In the genomic region with DNA sequence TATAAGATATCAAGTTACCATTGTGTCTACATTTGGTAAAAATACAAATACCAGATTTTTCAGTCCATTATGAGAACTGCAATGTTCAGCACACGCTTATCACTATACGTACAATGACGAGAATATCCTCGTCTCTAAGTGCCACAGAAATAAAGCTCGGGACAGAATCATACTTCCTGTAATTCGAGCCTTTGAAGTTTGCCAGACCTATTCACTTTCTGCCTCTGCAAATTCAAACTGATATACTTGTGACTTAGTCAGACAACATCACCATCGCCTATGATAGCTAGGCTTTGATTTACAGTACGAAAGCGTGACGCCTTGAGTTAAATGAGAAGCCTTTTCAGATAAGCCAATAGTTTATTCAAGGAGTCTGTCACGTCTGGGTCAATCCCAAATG, we compare ENCODE assay signal across 8 mouse cellular contexts. TPM values are rescaled to one million over a fixed set of nuclear protein-coding genes. Genes with fewer than 3 reads are reported as not detected.
A peak's percentile ranks its signal among the peaks of the same experiment; 100 is the strongest.
DNase-seq lines count a peak whose midpoint lies in the region; ATAC-seq and TF ChIP-seq lines count a peak whose summit lies in the region.

No protein-coding gene starts in this region.

- H3K27ac ChIP-seq in gastrocnemius, adult 2 months = 0 out of 2 replicates have a peak overlapping the region, but pooled peaks have one; percentile 83
- H3K27ac ChIP-seq in forebrain, embryonic 16.5 days (ENCODE audit: low read length) = no peak overlapping the region
- H3K27ac ChIP-seq in limb, embryonic 14.5 days (replicated peaks; ENCODE audit: low read depth, low read length) = no peak overlapping the region

- peak overlapping the region; percentile 90 for H3K4me3 ChIP-seq in gastrocnemius, adult 2 months
- no peak overlapping the region; the same call in none of the 2 replicates for H3K4me3 ChIP-seq in forebrain, embryonic 16.5 days (replicated peaks; ENCODE audit: low read length)
- peak overlapping the region; percentile 73 for H3K4me3 ChIP-seq in limb, embryonic 14.5 days (replicated peaks; ENCODE audit: low read length)

- no peak for TF ChIP-seq CTCF in gastrocnemius, adult 2 months (IDR thresholded peaks at IDR 0.05)

- ATAC-seq in forebrain, embryonic 16.5 days = no peak
- ATAC-seq in limb, embryonic 14.5 days (ENCODE audit: low FRiP score, low read depth) = no peak

- 35% methylated on average over 11 of the region's 11 CpGs for WGBS in forebrain, embryonic 16.5 days
- 20% methylated on average over 11 of the region's 11 CpGs for WGBS in limb, embryonic 14.5 days

- no peaks in the 10 kb centered on the region for H3K27me3 ChIP-seq in forebrain, embryonic 16.5 days (replicated peaks; ENCODE audit: control insufficient read depth, insufficient read depth, low read length)
- no peaks in the 10 kb centered on the region for H3K27me3 ChIP-seq in limb, embryonic 14.5 days (ENCODE audit: control insufficient read depth, insufficient read depth, low read length)

- DNase-seq in gastrocnemius, adult 2 months = no peak
- no peak for DNase-seq in gastrocnemius, postnatal 14 days
- DNase-seq in 3T3-L1 (ENCODE audit: low read depth, low spot score) = peak; percentile 44
- DNase-seq in limb, embryonic 14.5 days (ENCODE audit: low spot score) = peak; percentile 8
- DNase-seq in cerebellum, adult 9-11 months = no peak
- no peak for DNase-seq in ovary, adult 18-20 months (ENCODE audit: low spot score)
- no peak for DNase-seq in frontal cortex, postnatal 10 days (ENCODE audit: low spot score in 2 of 2)

- no peaks in the 10 kb centered on the region for H3K9me3 ChIP-seq in forebrain, embryonic 16.5 days (ENCODE audit: control insufficient read depth, low read length)
- H3K9me3 ChIP-seq in limb, embryonic 14.5 days (ENCODE audit: control insufficient read depth, low read length) = no peaks in the 10 kb centered on the region

- no peak overlapping the region for H3K9ac ChIP-seq in forebrain, embryonic 16.5 days (replicated peaks; ENCODE audit: low read depth, low read length)
- H3K9ac ChIP-seq in limb, embryonic 14.5 days (ENCODE audit: low read depth, low read length, severe bottlenecking) = no peak overlapping the region

- H3K36me3 ChIP-seq in forebrain, embryonic 16.5 days (ENCODE audit: control insufficient read depth, insufficient read depth) = no peaks in the 10 kb centered on the region
- no peaks in the 10 kb centered on the region for H3K36me3 ChIP-seq in limb, embryonic 14.5 days (ENCODE audit: control insufficient read depth, insufficient read depth, low read length)

- peaks cover 8% of the 10 kb centered on the region for H3K4me1 ChIP-seq in forebrain, embryonic 16.5 days (replicated peaks; ENCODE audit: control insufficient read depth, insufficient read depth, low read length)
- H3K4me1 ChIP-seq in limb, embryonic 14.5 days (ENCODE audit: control insufficient read depth, insufficient read depth, low read length) = peaks cover 6% of the 10 kb centered on the region; the same call in 1 of the 2 replicates

- peak overlapping the region; percentile 33 for H3K4me2 ChIP-seq in forebrain, embryonic 16.5 days (ENCODE audit: low read length)
- peak overlapping the region; percentile 84 for H3K4me2 ChIP-seq in limb, embryonic 14.5 days (replicated peaks; ENCODE audit: low read depth, low read length, severe bottlenecking)

- no peak for TF ChIP-seq POLR2A in limb, embryonic 14.5 days (IDR thresholded peaks at IDR 0.05; ENCODE audit: borderline replicate concordance, extremely low read depth, insufficient read depth, insufficient read length)

- intact Hi-C loops in gastrocnemius, adult 2 months (cut with DNase I) = loop anchor here (5.0 kb wide), 1 partner anchor 413 kb away; no protein-coding TSS in a partner anchor
- intact Hi-C loops in gastrocnemius, postnatal 14 days (cut with DNase I; ENCODE audit: low total_unique reads) = no loop called here

RNA-seq across cellular contexts. Expression of gene Vegfc, which starts 1.6 kb away (rescaled TPM):
- total RNA-seq in gastrocnemius, adult 2 months (2021) = 1 to 10 TPM; 1.3 to 1.5 TPM
- total RNA-seq in gastrocnemius, postnatal 14 days (2021) = 1 to 10 TPM; 2.1 to 3.2 TPM
- polyA plus RNA-seq in forebrain, embryonic 16.5 days (2015; fragmentation: Nextera tagmentation; extraction: Ambion mirVana) = 1.9 and 2.7 TPM in 2 replicates
- polyA plus RNA-seq in limb, embryonic 14.5 days (2012; rRNA removed) = 9.6 and 10.6 TPM in 2 replicates
- polyA plus RNA-seq in limb, embryonic 14.5 days (2014; fragmentation: Nextera tagmentation; extraction: Ambion mirVana) = 12.5 and 13.1 TPM in 2 replicates

Comparison
In these comparisons a context has a peak if more than half of its experiments do, and no peak if none do; other contexts are left out.
1. DNase-seq: peak in 3T3-L1 (single experiment) and limb, embryonic 14.5 days (single experiment); none in gastrocnemius, adult 2 months (single experiment), gastrocnemius, postnatal 14 days (single experiment), cerebellum, adult 9-11 months (single experiment), ovary, adult 18-20 months (single experiment) and frontal cortex, postnatal 10 days (0 of 2).